Mouse (Mus musculus) midbrain, embryonic 10.5 days (tissue): Measurements from ENCODE around the gene Rack1. TPM values are rescaled to one million over a fixed set of nuclear protein-coding genes. Genes with fewer than 3 reads are reported as not detected.

Experiments used
- DNase-seq: peaks from one replicate; pipeline ENCODE4 v3.0.0-alpha.2; 2017; ENCODE audit warnings: low spot score
- H3K27ac ChIP-seq: fragments of 300-500 bp; sonication (generic); replicated peaks from 2 replicates; pipeline ENCODE4 v1.5.1; 2016; ENCODE audit warnings: mild to moderate bottlenecking
- H3K27me3 ChIP-seq: fragments of 300-500 bp; sonication (generic); 2 replicates; pipeline ENCODE4 v1.6.1; 2016; ENCODE audit warnings: low read depth, mild to moderate bottlenecking; ENCODE audit not compliant: poor library complexity, severe bottlenecking
- H3K36me3 ChIP-seq: fragments of 300-500 bp; sonication (generic); 2 replicates; pipeline ENCODE4 v1.6.1; 2016; ENCODE audit warnings: mild to moderate bottlenecking, moderate library complexity
- H3K4me1 ChIP-seq: fragments of 300-500 bp; sonication (generic); 2 replicates; pipeline ENCODE4 v1.6.1; 2016
- H3K4me3 ChIP-seq: fragments of 300-500 bp; sonication (generic); 2 replicates; pipeline ENCODE4 v1.5.1; 2016; ENCODE audit warnings: mild to moderate bottlenecking, moderate library complexity
- H3K9me3 ChIP-seq: fragments of 300-500 bp; sonication (generic); replicated peaks from 2 replicates; pipeline ENCODE4 v1.6.1; 2016; ENCODE audit warnings: mild to moderate bottlenecking
- WGBS: fragments of 180-500 bp; shearing (Covaris S2); methylation state at CpG from one replicate; pipeline ENCODE4 v1.1.7; 2016; 5-methylcytosine and 5-hydroxymethylcytosine counted together
- polyA plus RNA-seq: library from polyadenylated mRNA; unstranded; fragments of >200 nt; fragmentation: Nextera tagmentation; extraction: Ambion mirVana; gene quantifications from 2 replicates; pipeline ENCODE4 v1.2.1, GENCODE M21; 2016

Rack1 gene
- polyA plus RNA-seq, 1 experiment from 2014 or later = 788 TPM

DNA sequence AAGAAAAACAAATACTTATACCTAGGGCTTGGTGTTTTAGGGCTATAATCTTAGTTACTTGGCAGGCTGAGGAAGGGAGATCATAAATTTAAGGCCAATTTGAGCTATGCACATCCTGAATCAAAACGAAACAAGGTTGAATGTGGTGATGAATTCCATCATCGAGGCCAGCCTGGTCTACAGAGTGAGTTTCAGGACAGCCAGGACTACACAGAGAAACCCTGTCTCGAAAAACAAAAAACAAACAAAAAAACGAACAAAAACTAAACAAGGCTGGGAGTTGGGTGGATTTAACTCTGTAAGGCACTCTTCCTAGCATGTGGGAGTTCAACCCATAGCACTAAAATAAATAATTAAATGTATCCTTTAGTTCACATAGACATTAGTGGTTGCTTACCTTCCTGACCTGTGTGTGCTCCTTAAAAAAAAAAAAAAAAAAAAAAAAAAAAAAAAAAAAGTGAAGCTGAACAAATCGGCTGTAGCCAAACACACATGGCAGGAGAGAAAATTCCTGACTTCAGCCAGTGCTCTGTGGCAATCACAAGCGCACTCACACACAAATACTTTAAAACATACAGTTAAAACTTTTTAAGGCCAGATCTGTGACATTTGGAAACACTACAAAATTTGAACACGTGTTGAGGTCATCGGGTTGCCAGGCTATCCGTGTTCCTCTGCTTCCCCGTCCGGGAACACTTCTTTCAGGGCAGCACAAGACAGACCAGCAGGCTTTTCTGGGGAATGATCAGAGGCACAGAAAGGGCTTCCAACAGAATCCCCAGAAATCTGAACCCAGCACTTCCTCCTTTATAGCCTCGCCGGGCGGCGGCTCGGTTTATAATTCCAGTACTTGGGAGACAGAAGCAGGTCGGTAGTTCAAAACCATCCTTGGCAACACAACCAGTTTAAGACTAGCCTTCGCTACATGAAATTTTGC lies 880 bp upstream of the Rack1 start:
- Histone ChIP-seq H3K4me1 (peaks cover 37% of the 10 kb centered on the region), H3K4me3 (peak overlapping the region; percentile 90), H3K27ac (peak overlapping the region; percentile 95), H3K36me3 (peaks cover 33% of the 10 kb centered on the region), H3K9me3 (no peaks in the 10 kb centered on the region), H3K27me3 (no peaks in the 10 kb centered on the region)
- WGBS = 11% methylated on average over 18 of the region's 18 CpGs
- no peak for DNase-seq

DNA sequence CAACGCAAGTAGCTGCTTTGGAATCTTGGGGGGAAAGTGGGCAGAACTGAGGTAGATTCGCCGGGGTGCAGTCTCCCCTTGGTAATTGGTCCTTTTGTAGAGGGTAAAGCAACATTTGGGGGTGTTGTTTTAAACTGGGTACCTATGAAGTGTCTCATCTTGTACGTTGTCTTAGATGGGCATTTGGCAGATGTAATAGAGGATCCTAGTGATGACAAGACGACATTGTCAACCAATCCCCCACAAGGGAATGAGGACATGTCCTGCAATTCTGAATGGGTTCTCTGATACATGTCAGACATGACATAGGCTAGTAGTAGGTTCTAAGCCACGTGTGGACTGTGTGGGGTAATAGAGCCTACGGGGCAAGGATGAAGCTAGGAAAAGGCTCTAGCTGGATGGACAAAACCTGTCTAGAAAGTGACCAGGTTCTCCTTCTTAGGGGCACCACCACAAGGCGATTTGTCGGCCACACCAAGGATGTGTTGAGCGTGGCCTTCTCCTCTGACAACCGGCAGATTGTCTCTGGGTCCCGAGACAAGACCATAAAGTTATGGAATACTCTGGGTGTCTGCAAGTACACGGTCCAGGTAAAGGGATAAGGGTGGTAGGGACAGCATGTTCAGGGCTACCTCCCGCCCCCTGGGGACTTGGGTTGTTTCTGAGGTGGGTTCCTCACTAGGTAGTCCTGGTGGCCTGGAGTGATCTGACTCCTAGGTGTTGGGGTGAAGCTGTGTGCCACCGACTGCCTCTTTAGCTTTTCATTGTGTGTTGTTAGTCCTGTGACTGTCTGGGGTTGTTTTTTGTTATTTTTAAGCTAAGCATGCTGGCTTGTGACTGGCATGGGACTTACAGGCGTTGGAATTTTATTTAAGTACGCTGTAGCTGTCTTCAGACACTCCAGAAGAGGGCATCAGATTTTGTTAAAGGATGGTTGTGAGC lies 2.0 kb downstream of the Rack1 start:
- peak overlapping the region; percentile 90 for H3K4me3 ChIP-seq
- 81% methylated on average over 17 of the region's 17 CpGs for WGBS
- no peaks in the 10 kb centered on the region for H3K27me3 ChIP-seq
- DNase-seq = no peak
- H3K4me1 ChIP-seq = peaks cover 37% of the 10 kb centered on the region
- H3K9me3 ChIP-seq = no peaks in the 10 kb centered on the region
- peaks cover 61% of the 10 kb centered on the region for H3K36me3 ChIP-seq
- H3K27ac ChIP-seq = peak overlapping the region; percentile 95; the same call in 1 of the 2 replicates

DNA sequence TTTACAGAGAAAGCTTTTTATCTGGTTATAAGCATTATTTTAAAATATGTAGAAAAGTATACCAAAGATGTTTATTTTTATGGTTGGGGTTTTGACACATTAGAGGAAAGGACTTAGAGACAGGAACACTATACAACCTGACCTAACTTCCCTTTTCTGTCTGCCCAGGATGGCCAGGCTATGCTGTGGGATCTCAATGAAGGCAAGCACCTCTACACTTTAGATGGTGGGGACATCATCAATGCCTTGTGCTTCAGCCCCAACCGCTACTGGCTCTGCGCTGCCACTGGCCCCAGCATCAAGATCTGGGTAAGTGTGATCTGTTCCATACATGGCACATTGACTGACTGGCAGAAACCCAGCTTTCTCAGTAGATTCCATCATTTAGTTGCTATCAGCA lies 3.9 kb downstream of the Rack1 start:
- H3K27me3 ChIP-seq = no peaks in the 10 kb centered on the region
- H3K36me3 ChIP-seq = peaks cover 80% of the 10 kb centered on the region
- no peak overlapping the region for H3K27ac ChIP-seq
- WGBS = 94% methylated on average over 2 of the region's 2 CpGs
- no peak for DNase-seq
- no peaks in the 10 kb centered on the region for H3K9me3 ChIP-seq
- peaks cover 20% of the 10 kb centered on the region for H3K4me1 ChIP-seq
- H3K4me3 ChIP-seq = no peak overlapping the region

DNA sequence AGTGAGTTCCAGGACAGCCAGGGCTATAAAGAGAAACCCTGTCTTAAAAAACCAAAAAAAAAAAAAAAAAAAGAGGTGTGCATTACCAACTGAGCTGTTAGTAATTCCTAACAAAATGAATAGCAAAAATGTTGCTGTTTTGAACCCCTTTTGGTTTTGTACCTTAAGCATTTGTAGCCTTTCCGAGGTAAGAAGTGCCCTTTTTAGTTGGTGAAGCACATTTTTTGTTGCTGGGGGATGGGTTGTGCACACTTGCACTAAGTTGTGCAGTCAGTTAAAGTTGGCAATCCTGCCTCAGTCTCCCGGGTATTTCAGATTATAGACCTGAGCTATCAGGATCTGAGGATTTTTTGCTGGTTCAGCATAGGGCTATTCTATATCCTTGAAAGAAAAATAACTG lies 4.8 kb downstream of the Rack1 start:
- DNase-seq = no peak
- no peaks in the 10 kb centered on the region for H3K27me3 ChIP-seq
- H3K4me1 ChIP-seq = peaks cover 18% of the 10 kb centered on the region
- H3K4me3 ChIP-seq = no peak overlapping the region
- no peaks in the 10 kb centered on the region for H3K9me3 ChIP-seq
- 88% methylated on average over 2 of the region's 2 CpGs for WGBS
- no peak overlapping the region for H3K27ac ChIP-seq
- peaks cover 90% of the 10 kb centered on the region for H3K36me3 ChIP-seq

DNA sequence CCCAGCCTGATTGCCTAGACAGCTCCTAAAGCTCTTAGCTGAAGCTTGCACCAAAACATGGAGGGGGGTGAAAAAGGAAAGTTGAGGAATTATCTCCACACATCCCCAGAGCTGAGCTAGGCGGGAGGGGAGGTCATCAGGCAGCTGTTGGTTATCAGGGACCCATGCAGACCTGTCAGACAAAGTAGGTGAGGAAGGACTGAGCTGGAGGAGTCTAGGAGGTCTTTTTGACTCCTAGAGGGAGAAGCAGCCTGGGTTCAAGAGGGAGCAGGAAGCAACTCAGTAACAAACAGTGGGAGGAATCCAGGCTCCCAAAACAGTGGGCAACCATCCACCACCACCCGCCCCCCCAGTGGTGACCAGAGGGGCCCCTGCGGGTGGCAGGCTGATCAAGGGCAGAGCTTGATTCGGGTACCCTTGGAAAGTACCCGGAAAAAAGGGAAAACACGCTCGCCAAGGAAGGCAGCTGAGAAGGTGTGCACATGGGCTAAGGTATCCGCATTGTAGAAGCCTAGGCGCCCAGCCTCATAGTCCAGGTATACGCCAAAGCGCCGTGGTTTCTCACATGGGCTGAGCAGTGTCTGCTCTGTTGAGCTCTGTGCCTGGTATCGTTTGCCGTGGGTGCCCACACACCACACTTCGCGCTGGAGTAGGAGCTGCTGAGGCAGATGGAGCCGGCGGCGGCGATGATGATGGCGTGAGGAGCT lies 6.9 kb downstream of the Rack1 start:
- no peak overlapping the region for H3K27ac ChIP-seq
- no peak overlapping the region for H3K4me3 ChIP-seq
- H3K27me3 ChIP-seq = no peaks in the 10 kb centered on the region
- peaks cover 7% of the 10 kb centered on the region for H3K4me1 ChIP-seq
- peaks cover 100% of the 10 kb centered on the region for H3K36me3 ChIP-seq
- 63% methylated on average over 21 of the region's 21 CpGs for WGBS
- no peaks in the 10 kb centered on the region for H3K9me3 ChIP-seq
- no peak for DNase-seq

DNA sequence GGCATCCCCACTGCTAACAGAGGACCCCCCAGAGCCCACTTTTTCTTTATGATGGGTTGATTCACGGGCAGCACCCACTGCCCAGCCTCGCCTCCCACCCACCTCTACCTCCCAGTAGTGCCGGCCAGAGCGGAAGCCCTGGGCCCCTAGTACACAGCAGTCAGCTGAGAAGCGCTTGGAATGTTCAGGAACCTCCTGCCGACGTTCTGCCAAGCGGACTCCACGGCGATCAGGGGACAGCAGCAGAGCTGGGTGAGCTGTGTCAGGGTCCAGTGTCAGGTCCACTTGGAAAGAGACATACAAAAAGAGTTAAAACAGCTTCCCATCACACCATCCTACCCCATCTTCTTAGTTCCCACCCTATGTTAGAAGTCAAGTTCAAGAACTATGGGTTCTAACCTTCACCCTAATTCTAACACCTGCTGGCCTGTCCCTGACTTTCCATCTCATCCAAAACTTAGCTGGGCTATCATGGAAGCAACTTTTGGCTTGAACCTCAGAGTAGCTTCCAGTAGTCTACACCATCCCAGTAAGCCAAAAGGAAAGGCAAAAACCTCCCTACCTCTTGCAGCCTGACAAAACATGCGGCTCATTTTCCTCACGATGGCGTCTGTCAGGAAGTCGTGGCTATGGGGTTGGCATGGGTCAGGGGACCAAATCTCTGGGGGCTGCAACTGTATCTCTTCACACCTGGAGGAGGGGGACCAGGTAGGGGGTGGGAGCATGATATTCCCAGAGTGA lies 7.6 kb downstream of the Rack1 start:
- Histone ChIP-seq H3K4me3 (no peak overlapping the region), H3K27me3 (no peaks in the 10 kb centered on the region), H3K36me3 (peaks cover 100% of the 10 kb centered on the region), H3K9me3 (no peaks in the 10 kb centered on the region), H3K27ac (no peak overlapping the region), H3K4me1 (no peaks in the 10 kb centered on the region; the same call in 1 of the 2 replicates)
- DNase-seq = no peak
- WGBS = 75% methylated on average over 14 of the region's 14 CpGs

DNA sequence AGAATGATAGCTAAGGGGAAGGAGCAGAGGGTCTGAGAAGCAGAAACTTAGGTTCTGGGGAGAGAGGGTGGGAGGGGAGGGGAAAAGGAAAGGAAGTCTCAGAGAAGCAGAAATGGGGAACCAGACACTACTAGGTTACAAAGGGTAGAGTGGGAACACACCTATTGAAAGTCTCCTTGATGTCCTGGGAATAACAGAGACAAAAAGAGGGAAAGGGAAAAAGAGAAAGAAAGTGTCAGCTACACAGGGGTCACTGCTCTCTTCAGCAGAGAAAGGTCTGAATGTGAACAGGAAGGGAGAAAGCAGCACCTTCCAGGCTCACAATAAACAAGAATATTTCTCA lies 8.1 kb downstream of the Rack1 start:
- H3K9me3 ChIP-seq = no peaks in the 10 kb centered on the region
- no peak overlapping the region for H3K27ac ChIP-seq
- no peak for DNase-seq
- H3K4me1 ChIP-seq = no peaks in the 10 kb centered on the region
- H3K36me3 ChIP-seq = peaks cover 100% of the 10 kb centered on the region
- H3K27me3 ChIP-seq = no peaks in the 10 kb centered on the region
- H3K4me3 ChIP-seq = no peak overlapping the region

DNA sequence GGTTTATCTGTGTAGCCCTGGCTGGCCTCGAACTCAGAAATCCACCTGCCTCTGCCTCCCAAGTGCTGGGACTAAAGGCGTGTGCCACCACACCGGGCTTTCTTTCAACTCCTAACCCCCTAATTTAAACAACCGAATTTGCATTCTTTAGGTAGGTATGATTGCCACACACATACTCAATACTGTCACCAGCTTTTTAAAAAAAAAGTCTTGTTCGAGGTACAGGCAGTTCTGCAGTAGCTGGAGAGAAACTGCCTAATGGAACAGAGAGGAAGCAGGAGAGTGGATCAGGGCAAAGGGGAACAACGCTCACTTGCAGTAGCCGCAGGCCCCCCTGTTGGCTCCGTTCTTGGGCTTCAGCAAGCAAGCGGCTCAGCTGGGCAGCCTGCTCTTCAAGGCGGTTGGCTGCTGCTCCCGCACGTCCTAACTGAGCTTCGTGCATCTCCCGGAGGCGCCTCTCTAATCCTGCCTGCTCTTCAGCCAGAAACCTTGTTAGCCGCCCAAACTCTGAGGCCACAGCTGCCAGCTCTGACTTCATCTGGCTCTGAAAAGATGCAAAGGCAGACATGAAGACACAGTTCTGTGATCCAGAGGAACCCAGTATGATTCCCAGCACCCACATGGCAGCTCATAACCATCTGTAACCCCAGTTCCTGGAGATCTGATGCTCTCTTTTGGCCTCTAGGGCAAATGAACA lies 8.8 kb downstream of the Rack1 start:
- Histone ChIP-seq H3K4me1 (no peaks in the 10 kb centered on the region), H3K27ac (no peak overlapping the region), H3K27me3 (no peaks in the 10 kb centered on the region), H3K4me3 (peak overlapping the region; percentile 21; the same call in 1 of the 2 replicates), H3K9me3 (no peaks in the 10 kb centered on the region), H3K36me3 (peaks cover 99% of the 10 kb centered on the region)
- no peak for DNase-seq
- 71% methylated on average over 16 of the region's 16 CpGs for WGBS

DNA sequence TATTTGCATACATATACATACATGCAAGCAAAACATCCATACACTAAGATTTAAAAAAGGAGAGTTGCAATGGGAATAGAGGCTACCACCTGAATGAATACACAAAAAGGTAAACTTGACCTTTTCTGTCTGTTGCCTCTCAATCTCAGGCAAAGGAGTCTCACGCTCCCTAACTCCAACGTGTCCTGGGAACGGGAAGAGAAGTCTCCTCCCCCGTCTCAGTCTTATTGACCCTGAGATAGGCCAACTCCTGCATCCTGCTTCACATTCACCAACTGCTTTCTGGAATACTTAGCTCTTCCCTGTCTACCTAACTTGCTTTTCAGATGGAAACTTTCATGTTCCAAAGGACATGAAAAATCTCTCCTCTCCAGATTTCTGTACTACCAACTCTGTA lies 9.3 kb downstream of the Rack1 start:
- H3K9me3 ChIP-seq = no peaks in the 10 kb centered on the region
- no peaks in the 10 kb centered on the region for H3K27me3 ChIP-seq
- WGBS = 78% methylated on average over 4 of the region's 4 CpGs
- peaks cover 98% of the 10 kb centered on the region for H3K36me3 ChIP-seq
- no peak for DNase-seq
- no peak overlapping the region for H3K27ac ChIP-seq
- H3K4me3 ChIP-seq = no peak overlapping the region
- H3K4me1 ChIP-seq = no peaks in the 10 kb centered on the region; the same call in 1 of the 2 replicates

DNA sequence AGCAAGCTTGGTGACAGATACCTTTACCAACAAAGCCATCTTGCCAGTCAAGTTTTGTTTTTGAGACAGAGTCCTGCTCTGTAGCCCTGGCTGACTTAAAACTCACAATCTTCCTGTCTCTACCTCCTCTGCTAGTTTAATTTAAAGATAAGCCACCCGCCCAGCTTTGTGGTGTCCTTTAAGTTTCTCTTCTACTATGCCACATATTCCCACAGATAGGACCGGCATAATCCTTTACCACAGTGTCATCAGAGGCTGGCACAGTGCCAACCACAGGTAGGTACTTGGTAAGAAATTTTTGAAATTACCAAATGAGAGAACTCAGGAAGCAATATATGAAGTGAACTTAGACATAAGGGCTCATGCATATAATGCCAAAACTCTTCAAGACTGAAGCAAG lies 10.0 kb downstream of the Rack1 start:
- H3K9me3 ChIP-seq = no peaks in the 10 kb centered on the region

DNA sequence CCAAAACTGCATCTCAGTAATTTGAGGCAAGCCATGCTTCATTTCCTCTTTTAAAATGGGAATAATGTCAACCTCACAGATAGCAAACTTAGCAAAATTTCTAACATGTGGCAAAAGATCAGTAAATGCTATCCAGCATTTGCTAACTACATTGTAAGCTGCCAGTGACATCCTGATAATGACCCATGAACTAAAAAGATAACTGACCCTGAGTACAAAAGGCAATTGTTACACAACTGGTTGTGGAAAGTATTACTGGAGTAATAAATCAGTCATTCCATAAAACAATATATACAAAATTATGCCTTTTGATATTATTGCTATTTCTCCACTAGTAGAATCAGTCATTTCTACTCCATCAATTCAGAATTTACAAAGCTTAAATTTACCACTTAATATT lies 13.7 kb downstream of the Rack1 start:
- H3K4me1 ChIP-seq = peaks cover 18% of the 10 kb centered on the region
- no peak for DNase-seq
- H3K27me3 ChIP-seq = no peaks in the 10 kb centered on the region
- H3K36me3 ChIP-seq = peaks cover 66% of the 10 kb centered on the region
- H3K4me3 ChIP-seq = no peak overlapping the region
- H3K27ac ChIP-seq = no peak overlapping the region
- no peaks in the 10 kb centered on the region for H3K9me3 ChIP-seq

More for the DNA sequence above, 10.0 kb downstream of the Rack1 start:
- Histone ChIP-seq H3K27me3 (no peaks in the 10 kb centered on the region), H3K4me1 (peaks cover 6% of the 10 kb centered on the region), H3K4me3 (no peak overlapping the region), H3K27ac (no peak overlapping the region), H3K36me3 (peaks cover 95% of the 10 kb centered on the region)
- 95% methylated on average over 2 of the region's 2 CpGs for WGBS
- DNase-seq = no peak
